Mouse (Mus musculus): ENCODE measurements around the gene Gap43. TPM values are rescaled to one million over a fixed set of nuclear protein-coding genes. Genes with fewer than 3 reads are reported as not detected.

The Gap43 gene
- polyA plus RNA-seq, 1 experiment: 1,129 TPM

GRCm38 (mm10) chr16:42337663-42338062 is 2.8 kb downstream of the Gap43 start:
- TF ChIP-seq POLR2A (IDR thresholded peaks at IDR 0.05; ENCODE audit: borderline replicate concordance, extremely low read depth, insufficient read depth, insufficient read length, poor library complexity, severe bottlenecking) (no peak), CTCF (IDR thresholded peaks at IDR 0.05; ENCODE audit: borderline replicate concordance, extremely low read depth, insufficient read depth, insufficient read length) (peak; percentile 44; the same call in 1 of the 2 replicates)
- peak; percentile 64 for DNase-seq (ENCODE audit: low read depth)

GRCm38 (mm10) chr16:42336610-42337009 is 3.8 kb downstream of the Gap43 start:
- peak; percentile 55 for DNase-seq (ENCODE audit: low read depth)
- TF ChIP-seq POLR2A (IDR thresholded peaks at IDR 0.05; ENCODE audit: borderline replicate concordance, extremely low read depth, insufficient read depth, insufficient read length, poor library complexity, severe bottlenecking): no peak
- no peak for TF ChIP-seq CTCF (IDR thresholded peaks at IDR 0.05; ENCODE audit: borderline replicate concordance, extremely low read depth, insufficient read depth, insufficient read length)

- DNase-seq (ENCODE audit: low read depth): no peak
Observed at GRCm38 (mm10) chr16:42332321-42332720, 8.1 kb downstream of the Gap43 start.

GRCm38 (mm10) chr16:42326191-42326590 is 14.3 kb downstream of the Gap43 start:
- DNase-seq (ENCODE audit: low read depth): no peak
- TF ChIP-seq POLR2A (IDR thresholded peaks at IDR 0.05; ENCODE audit: borderline replicate concordance, extremely low read depth, insufficient read depth, insufficient read length, poor library complexity, severe bottlenecking) (no peak), CTCF (IDR thresholded peaks at IDR 0.05; ENCODE audit: borderline replicate concordance, extremely low read depth, insufficient read depth, insufficient read length) (no peak)

More at GRCm38 (mm10) chr16:42332321-42332720, 8.1 kb downstream of the Gap43 start:
- TF ChIP-seq POLR2A (IDR thresholded peaks at IDR 0.05; ENCODE audit: borderline replicate concordance, extremely low read depth, insufficient read depth, insufficient read length, poor library complexity, severe bottlenecking) (no peak), CTCF (IDR thresholded peaks at IDR 0.05; ENCODE audit: borderline replicate concordance, extremely low read depth, insufficient read depth, insufficient read length) (no peak)

GRCm38 (mm10) chr16:42325536-42325935 is 14.9 kb downstream of the Gap43 start:
- no peak for DNase-seq (ENCODE audit: low read depth)
- no peak for TF ChIP-seq POLR2A (IDR thresholded peaks at IDR 0.05; ENCODE audit: borderline replicate concordance, extremely low read depth, insufficient read depth, insufficient read length, poor library complexity, severe bottlenecking)
- TF ChIP-seq CTCF (IDR thresholded peaks at IDR 0.05; ENCODE audit: borderline replicate concordance, extremely low read depth, insufficient read depth, insufficient read length): no peak

GRCm38 (mm10) chr16:42319831-42320230 is 20.6 kb downstream of the Gap43 start:
- TF ChIP-seq POLR2A (IDR thresholded peaks at IDR 0.05; ENCODE audit: borderline replicate concordance, extremely low read depth, insufficient read depth, insufficient read length, poor library complexity, severe bottlenecking) (no peak), CTCF (IDR thresholded peaks at IDR 0.05; ENCODE audit: borderline replicate concordance, extremely low read depth, insufficient read depth, insufficient read length) (no peak)

GRCm38 (mm10) chr16:42319365-42319764 is 21.1 kb downstream of the Gap43 start:
- TF ChIP-seq CTCF (IDR thresholded peaks at IDR 0.05; ENCODE audit: borderline replicate concordance, extremely low read depth, insufficient read depth, insufficient read length): no peak
- TF ChIP-seq POLR2A (IDR thresholded peaks at IDR 0.05; ENCODE audit: borderline replicate concordance, extremely low read depth, insufficient read depth, insufficient read length, poor library complexity, severe bottlenecking): no peak
- DNase-seq (ENCODE audit: low read depth): peak; percentile 49

More at GRCm38 (mm10) chr16:42319831-42320230, 20.6 kb downstream of the Gap43 start:
- DNase-seq (ENCODE audit: low read depth): peak; percentile 45

GRCm38 (mm10) chr16:42312125-42312524 is 28.3 kb downstream of the Gap43 start:
- TF ChIP-seq CTCF (IDR thresholded peaks at IDR 0.05; ENCODE audit: borderline replicate concordance, extremely low read depth, insufficient read depth, insufficient read length) (no peak), POLR2A (IDR thresholded peaks at IDR 0.05; ENCODE audit: borderline replicate concordance, extremely low read depth, insufficient read depth, insufficient read length, poor library complexity, severe bottlenecking) (no peak)
- no peak for DNase-seq (ENCODE audit: low read depth)

GRCm38 (mm10) chr16:42308761-42309160 is 31.7 kb downstream of the Gap43 start:
- peak; percentile 66 for DNase-seq (ENCODE audit: low read depth)
- TF ChIP-seq POLR2A (IDR thresholded peaks at IDR 0.05; ENCODE audit: borderline replicate concordance, extremely low read depth, insufficient read depth, insufficient read length, poor library complexity, severe bottlenecking): no peak
- TF ChIP-seq CTCF (IDR thresholded peaks at IDR 0.05; ENCODE audit: borderline replicate concordance, extremely low read depth, insufficient read depth, insufficient read length): no peak

GRCm38 (mm10) chr16:42305934-42306701 is 34.3 kb downstream of the Gap43 start:
- DNase-seq (ENCODE audit: low read depth): peak; percentile 91
- TF ChIP-seq CTCF (IDR thresholded peaks at IDR 0.05; ENCODE audit: borderline replicate concordance, extremely low read depth, insufficient read depth, insufficient read length): peak; percentile 48; the same call in 1 of the 2 replicates
- no peak for TF ChIP-seq POLR2A (IDR thresholded peaks at IDR 0.05; ENCODE audit: borderline replicate concordance, extremely low read depth, insufficient read depth, insufficient read length, poor library complexity, severe bottlenecking)

- DNase-seq (ENCODE audit: low read depth): peak; percentile 85
- TF ChIP-seq POLR2A (IDR thresholded peaks at IDR 0.05; ENCODE audit: borderline replicate concordance, extremely low read depth, insufficient read depth, insufficient read length, poor library complexity, severe bottlenecking): no peak
- no peak for TF ChIP-seq CTCF (IDR thresholded peaks at IDR 0.05; ENCODE audit: borderline replicate concordance, extremely low read depth, insufficient read depth, insufficient read length)
Observed at GRCm38 (mm10) chr16:42303461-42303860, 37.0 kb downstream of the Gap43 start.

- no peak for TF ChIP-seq CTCF (IDR thresholded peaks at IDR 0.05; ENCODE audit: borderline replicate concordance, extremely low read depth, insufficient read depth, insufficient read length)
- TF ChIP-seq POLR2A (IDR thresholded peaks at IDR 0.05; ENCODE audit: borderline replicate concordance, extremely low read depth, insufficient read depth, insufficient read length, poor library complexity, severe bottlenecking): no peak
- DNase-seq (ENCODE audit: low read depth): peak; percentile 52
Observed at GRCm38 (mm10) chr16:42294481-42294880, 46.0 kb downstream of the Gap43 start.
